Mouse (Mus musculus) lung, postnatal 0 days (tissue): Measurements from ENCODE around the gene G430095P16Rik.

ENCODE experiments used
- CTCF ChIP-seq: IDR thresholded peaks from 2 replicates; pipeline ENCODE4 v1.5.1; 2016; ENCODE audit warnings: antibody characterized with exemption, mild to moderate bottlenecking
- EP300 ChIP-seq: IDR thresholded peaks from 2 replicates; pipeline ENCODE4 v1.6.1; 2016; ENCODE audit warnings: antibody characterized with exemption, mild to moderate bottlenecking, control low read depth

GRCm38 (mm10) chr8:84732996-84733395 lies 10.2 kb downstream of the G430095P16Rik start:
- TF ChIP-seq CTCF (no peak), EP300 (no peak)
